Mouse (Mus musculus) spleen, adult 2 months (tissue): Measurements from ENCODE around the gene Gm10318.

Source experiments
- CTCF ChIP-seq: fragments of 200-500 bp; IDR thresholded peaks from 2 replicates; pipeline ENCODE4 v1.5.1; 2011; ENCODE audit warnings: mild to moderate bottlenecking, inconsistent platforms; ENCODE audit not compliant: insufficient read depth, insufficient read length, insufficient replicate concordance; ENCODE audit errors: extremely low read depth
- POLR2A ChIP-seq: fragments of 200-500 bp; IDR thresholded peaks from 2 replicates; pipeline ENCODE4 v1.6.1; 2011; ENCODE audit warnings: low read depth, low read length, inconsistent platforms

DNA sequence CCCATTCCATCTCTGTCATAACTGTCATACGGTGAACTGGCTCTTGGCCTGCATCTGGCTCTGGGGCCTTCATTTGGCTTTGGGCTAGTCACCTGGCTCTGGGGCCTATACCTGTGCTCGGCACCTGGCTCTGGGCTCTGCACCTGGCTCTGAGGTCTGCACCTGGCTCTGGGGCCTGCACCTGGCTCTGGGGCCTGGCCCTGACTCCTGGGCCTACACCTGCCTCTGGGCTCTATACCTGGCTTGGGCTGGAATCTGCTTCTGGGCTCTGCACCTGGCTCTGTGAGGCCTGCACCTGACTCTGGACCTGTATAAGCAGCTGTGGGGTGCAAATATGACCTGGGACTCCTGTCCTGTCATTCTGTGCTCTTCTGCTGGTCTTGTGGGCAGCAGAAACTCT lies 5.1 kb upstream of the Gm10318 start:
- no peak for TF ChIP-seq CTCF
- no peak for TF ChIP-seq POLR2A
